Mouse (Mus musculus) ES-Bruce4 (cell line): ENCODE results near the gene Crtac1. TPM values are rescaled to one million over a fixed set of nuclear protein-coding genes. Genes with fewer than 3 reads are reported as not detected.
A peak's percentile ranks its signal among the peaks of the same experiment; 100 is the strongest.

ENCODE experiments used
- H3K27ac ChIP-seq: 2 replicates; pipeline ENCODE4 v1.5.1; 2012; ENCODE audit warnings: low read length, inconsistent platforms; ENCODE audit not compliant: insufficient read depth
- H3K27me3 ChIP-seq: 2 replicates; pipeline ENCODE4 v1.6.1; 2012; ENCODE audit warnings: mild to moderate bottlenecking, low read length, inconsistent platforms; ENCODE audit not compliant: control insufficient read depth, poor library complexity, insufficient read depth, severe bottlenecking
- H3K36me3 ChIP-seq: 2 replicates; pipeline ENCODE4 v1.6.1; 2012; ENCODE audit warnings: inconsistent platforms, mild to moderate bottlenecking, low read length, moderate library complexity; ENCODE audit not compliant: control insufficient read depth, poor library complexity, insufficient read depth, severe bottlenecking
- H3K4me1 ChIP-seq: one replicate; pipeline ENCODE4 v1.8.1; 2011; ENCODE audit warnings: low read length; ENCODE audit not compliant: control insufficient read depth, insufficient read depth
- H3K4me3 ChIP-seq: 2 replicates; pipeline ENCODE4 v1.5.1; 2011; ENCODE audit warnings: low read depth, mild to moderate bottlenecking, low read length
- H3K9ac ChIP-seq: 2 replicates; pipeline ENCODE4 v1.6.1; 2012; ENCODE audit warnings: low read depth, mild to moderate bottlenecking, inconsistent platforms; ENCODE audit not compliant: poor library complexity, severe bottlenecking
- H3K9me3 ChIP-seq: replicated peaks from 2 replicates; pipeline ENCODE4 v1.6.1; 2012; ENCODE audit warnings: mild to moderate bottlenecking, low read length, inconsistent platforms; ENCODE audit not compliant: control insufficient read depth, poor library complexity, insufficient read depth, severe bottlenecking
- CTCF ChIP-seq: IDR thresholded peaks from one replicate; pipeline ENCODE4 v1.8.1; 2011; ENCODE audit warnings: low read depth, low read length
- EP300 ChIP-seq: IDR thresholded peaks from 2 replicates; pipeline ENCODE4 v1.6.1; 2011; ENCODE audit warnings: low read depth, low read length; ENCODE audit not compliant: insufficient read depth
- POLR2A ChIP-seq: IDR thresholded peaks from one replicate; pipeline ENCODE4 v1.8.1; 2011; ENCODE audit warnings: low read length; ENCODE audit not compliant: insufficient read depth
- polyA plus RNA-seq: library from polyadenylated mRNA; stranded (reverse); fragments of >200 nt; gene quantifications from 2 replicates; pipeline ENCODE4 v1.2.4, GENCODE M21; 2011; ENCODE audit warnings: low read depth; ENCODE audit not compliant: missing spikeins, insufficient read depth, insufficient read length

Crtac1 gene
- polyA plus RNA-seq, 1 experiment, result 12.7 TPM

- H3K27ac ChIP-seq, result no peak overlapping the region
- H3K9me3 ChIP-seq, result no peaks in the 10 kb centered on the region
- peaks cover 5% of the 10 kb centered on the region for H3K4me1 ChIP-seq
- H3K9ac ChIP-seq, result no peak overlapping the region
- H3K4me3 ChIP-seq, result no peak overlapping the region
- TF ChIP-seq EP300, result no peak
- no peak for TF ChIP-seq POLR2A
- no peak for TF ChIP-seq CTCF
- no peaks in the 10 kb centered on the region for H3K36me3 ChIP-seq
- no peaks in the 10 kb centered on the region for H3K27me3 ChIP-seq
Observed at GRCm38 (mm10) chr19:42311332-42311731, 120.3 kb downstream of the Crtac1 start.

- no peak overlapping the region for H3K27ac ChIP-seq
- TF ChIP-seq POLR2A, result no peak
- no peak for TF ChIP-seq CTCF
- no peak for TF ChIP-seq EP300
Observed at GRCm38 (mm10) chr19:42308931-42309330, 122.7 kb downstream of the Crtac1 start.

GRCm38 (mm10) chr19:42307019-42307418, 124.6 kb downstream of the Crtac1 start:
- no peak overlapping the region for H3K27ac ChIP-seq
- H3K9ac ChIP-seq, result no peak overlapping the region
- no peaks in the 10 kb centered on the region for H3K27me3 ChIP-seq
- peak; percentile 83 for TF ChIP-seq EP300
- no peak for TF ChIP-seq POLR2A
- H3K36me3 ChIP-seq, result no peaks in the 10 kb centered on the region
- no peak overlapping the region for H3K4me3 ChIP-seq
- no peaks in the 10 kb centered on the region for H3K9me3 ChIP-seq
- peaks cover 9% of the 10 kb centered on the region for H3K4me1 ChIP-seq

More at GRCm38 (mm10) chr19:42308931-42309330, 122.7 kb downstream of the Crtac1 start:
- peaks cover 7% of the 10 kb centered on the region for H3K4me1 ChIP-seq
- H3K36me3 ChIP-seq, result no peaks in the 10 kb centered on the region
- H3K4me3 ChIP-seq, result no peak overlapping the region
- H3K9me3 ChIP-seq, result no peaks in the 10 kb centered on the region
- no peaks in the 10 kb centered on the region for H3K27me3 ChIP-seq
- H3K9ac ChIP-seq, result no peak overlapping the region

GRCm38 (mm10) chr19:42306202-42306601, 125.4 kb downstream of the Crtac1 start:
- TF ChIP-seq EP300 (no peak), POLR2A (no peak), CTCF (no peak)
- Histone ChIP-seq H3K4me3 (no peak overlapping the region), H3K27me3 (no peaks in the 10 kb centered on the region), H3K9ac (no peak overlapping the region), H3K27ac (no peak overlapping the region), H3K9me3 (no peaks in the 10 kb centered on the region), H3K36me3 (no peaks in the 10 kb centered on the region), H3K4me1 (peaks cover 11% of the 10 kb centered on the region)

GRCm38 (mm10) chr19:42305746-42306145, 125.8 kb downstream of the Crtac1 start:
- no peaks in the 10 kb centered on the region for H3K27me3 ChIP-seq
- TF ChIP-seq POLR2A (no peak), CTCF (no peak), EP300 (no peak)
- H3K27ac ChIP-seq, result no peak overlapping the region
- no peaks in the 10 kb centered on the region for H3K36me3 ChIP-seq
- H3K4me1 ChIP-seq, result peaks cover 11% of the 10 kb centered on the region
- no peak overlapping the region for H3K4me3 ChIP-seq
- no peak overlapping the region for H3K9ac ChIP-seq
- no peaks in the 10 kb centered on the region for H3K9me3 ChIP-seq

- no peaks in the 10 kb centered on the region for H3K27me3 ChIP-seq
- H3K9me3 ChIP-seq, result no peaks in the 10 kb centered on the region
- no peak overlapping the region for H3K9ac ChIP-seq
- no peak for TF ChIP-seq CTCF
- H3K4me1 ChIP-seq, result peaks cover 11% of the 10 kb centered on the region
- H3K27ac ChIP-seq, result no peak overlapping the region
- no peaks in the 10 kb centered on the region for H3K36me3 ChIP-seq
- H3K4me3 ChIP-seq, result no peak overlapping the region
Observed at GRCm38 (mm10) chr19:42304506-42304905, 127.1 kb downstream of the Crtac1 start.
